Mouse (Mus musculus) kidney, postnatal 10 days (tissue): ENCODE measurements at regions not wholly inside any gene's neighbourhood (a gene's known extent, or its start where the extent isn't known, plus 50 kb on each side); places are given as distances from the start of the nearest gene placed in this dataset.
A peak's percentile ranks its signal among the peaks of the same experiment; 100 is the strongest.

Source experiments
- DNase-seq: peaks from one replicate; pipeline ENCODE4 v3.0.0; 2021; ENCODE audit warnings: mixed read lengths

- no peak for DNase-seq
These were observed 86.1 kb downstream of the Fam114a2 start for GRCm38 (mm10) chr11:57432299-57432698.

- DNase-seq: no peak
These were observed 86.5 kb downstream of the Fam114a2 start for GRCm38 (mm10) chr11:57431886-57432285.

DNA sequence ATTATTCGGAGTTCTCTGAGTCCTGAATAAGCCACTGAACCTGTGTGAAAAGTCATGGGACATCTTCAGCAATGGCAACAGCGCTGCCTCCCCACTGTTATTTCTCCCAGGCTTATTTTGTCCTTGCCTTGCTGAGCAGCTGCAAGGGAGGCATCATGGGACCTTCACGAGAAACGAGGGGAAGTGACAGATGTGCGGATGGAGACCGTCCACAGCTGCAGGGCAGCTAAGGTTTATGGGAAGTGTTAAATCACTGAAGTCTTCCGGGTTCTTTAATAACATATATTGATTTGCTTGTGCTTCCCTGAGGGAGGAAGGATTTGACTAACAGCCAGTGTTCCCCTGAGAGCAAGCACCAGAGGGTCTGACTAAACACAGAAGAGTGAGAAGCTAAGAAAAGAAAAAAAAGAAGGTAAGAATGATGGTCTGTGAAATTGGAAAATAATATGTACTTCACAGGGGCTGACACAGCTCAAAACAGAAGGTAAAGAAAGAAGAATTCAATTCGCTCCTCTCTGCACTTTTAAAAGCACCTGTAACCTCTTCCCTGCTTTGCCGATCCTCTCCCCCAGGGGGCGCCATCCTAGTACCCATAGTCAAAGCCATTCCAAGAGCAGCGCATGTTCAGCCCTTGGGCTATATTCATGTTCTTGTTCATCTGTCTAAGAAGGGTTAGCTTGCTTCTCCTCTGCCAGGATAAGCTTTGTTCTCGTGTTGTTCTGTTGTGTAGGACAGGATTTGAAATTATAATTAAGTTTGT lies 92.2 kb downstream of the Fam114a2 start:
- peak; percentile 64 for DNase-seq

GRCm38 (mm10) chr11:57419416-57419815 lies 99.0 kb downstream of the Fam114a2 start:
- DNase-seq: no peak

DNA sequence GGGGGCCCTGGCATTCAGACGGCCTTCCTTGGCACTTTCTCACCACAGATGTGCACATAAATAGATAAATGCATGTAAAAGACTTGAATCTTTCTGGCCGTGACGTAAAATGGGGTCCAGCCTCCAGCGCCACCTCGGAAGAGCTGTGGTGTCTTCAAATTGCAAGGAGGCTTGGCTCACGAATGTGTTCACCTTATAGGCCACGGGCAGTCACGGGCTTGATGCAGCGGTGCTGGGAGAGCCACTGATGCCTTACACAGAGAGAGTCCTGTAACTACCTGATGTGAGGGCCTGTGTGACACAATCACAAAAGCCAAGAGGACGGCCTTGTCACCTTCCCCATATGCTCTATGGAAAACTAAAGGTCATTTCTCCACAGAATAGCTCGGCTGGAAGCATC lies 102.4 kb downstream of the Fam114a2 start:
- no peak for DNase-seq

DNA sequence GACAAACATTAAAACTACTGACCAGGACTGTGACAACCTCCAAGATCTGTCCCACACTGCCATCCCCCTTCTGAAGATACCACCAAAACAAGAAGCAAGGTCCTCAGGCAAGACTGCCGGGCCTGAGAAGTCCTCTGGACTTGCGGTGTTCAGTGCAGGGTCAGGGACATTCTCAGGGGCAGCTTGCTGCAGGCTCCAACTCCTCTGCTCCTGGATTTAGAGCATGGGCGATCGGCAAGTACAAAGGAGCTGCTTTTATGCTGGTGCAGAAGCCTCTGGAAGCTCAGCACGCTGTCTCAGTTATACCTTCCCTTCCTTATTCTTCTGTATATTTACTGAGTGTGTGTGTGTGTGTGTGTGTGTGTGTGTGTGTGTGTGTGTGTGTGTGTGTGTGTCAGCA lies 103.2 kb downstream of the Fam114a2 start:
- no peak for DNase-seq

DNA sequence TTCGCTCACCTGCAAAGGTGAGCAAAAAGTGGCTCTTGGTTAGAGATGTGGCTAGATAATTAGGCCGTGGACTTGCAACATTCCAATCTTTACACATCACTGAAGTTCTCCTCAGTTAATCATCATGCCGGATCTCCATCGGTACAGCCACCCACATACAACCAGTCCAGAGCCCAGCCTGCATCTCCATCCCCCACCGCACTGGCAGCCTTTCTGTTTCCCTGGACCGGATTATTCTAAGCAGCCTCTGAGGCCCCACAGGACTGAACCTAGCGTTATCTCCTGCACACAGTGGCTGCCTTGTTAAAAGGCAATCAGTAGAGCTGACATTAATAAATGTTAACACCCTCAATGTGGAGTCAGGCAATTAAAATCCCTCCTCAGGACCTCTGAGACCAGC lies 103.7 kb downstream of the Fam114a2 start:
- no peak for DNase-seq

DNA sequence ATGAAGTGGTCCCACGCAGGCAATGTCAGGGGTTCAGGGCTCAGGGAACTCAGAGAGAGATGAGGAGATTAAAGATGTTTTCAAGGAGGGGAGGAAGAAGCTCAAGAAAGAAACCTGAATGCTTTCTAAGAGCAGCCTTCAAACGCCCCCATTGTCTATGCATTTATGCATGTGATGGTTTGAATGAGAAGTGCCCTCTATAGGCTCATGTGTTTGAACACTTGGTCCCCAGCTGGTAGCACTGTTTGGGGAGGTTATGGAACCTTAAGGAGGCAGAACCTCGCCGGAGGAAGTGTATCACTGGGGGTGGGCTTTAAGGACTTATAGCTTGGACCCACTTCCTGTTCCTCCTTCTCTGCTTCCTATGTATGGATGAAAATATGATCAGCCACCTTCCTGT lies 105.1 kb downstream of the Fam114a2 start:
- DNase-seq: no peak

DNA sequence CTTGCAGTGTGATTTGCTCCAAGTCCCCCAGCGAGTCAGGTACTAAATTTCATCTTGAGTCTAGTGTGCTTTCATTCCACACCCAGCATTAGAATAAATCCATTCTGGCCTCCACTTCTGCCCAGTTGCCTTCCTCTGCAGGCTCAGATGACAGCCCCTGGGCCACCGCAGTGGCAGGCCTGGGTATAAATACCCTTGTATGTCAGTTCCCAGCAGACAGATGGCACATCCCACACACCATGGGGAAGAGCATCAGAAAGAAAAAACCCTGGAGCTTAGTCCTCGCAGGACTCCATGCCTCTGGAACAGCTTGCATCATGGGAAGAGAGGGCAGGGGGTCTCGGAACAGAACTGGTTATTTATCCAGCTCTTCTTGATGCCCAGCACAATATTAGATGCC lies 105.7 kb downstream of the Fam114a2 start:
- DNase-seq: no peak

- no peak for DNase-seq
These were observed 114.2 kb downstream of the Fam114a2 start for GRCm38 (mm10) chr11:57404172-57404571.

GRCm38 (mm10) chr11:57401610-57402009 lies 116.8 kb downstream of the Fam114a2 start:
- no peak for DNase-seq

DNA sequence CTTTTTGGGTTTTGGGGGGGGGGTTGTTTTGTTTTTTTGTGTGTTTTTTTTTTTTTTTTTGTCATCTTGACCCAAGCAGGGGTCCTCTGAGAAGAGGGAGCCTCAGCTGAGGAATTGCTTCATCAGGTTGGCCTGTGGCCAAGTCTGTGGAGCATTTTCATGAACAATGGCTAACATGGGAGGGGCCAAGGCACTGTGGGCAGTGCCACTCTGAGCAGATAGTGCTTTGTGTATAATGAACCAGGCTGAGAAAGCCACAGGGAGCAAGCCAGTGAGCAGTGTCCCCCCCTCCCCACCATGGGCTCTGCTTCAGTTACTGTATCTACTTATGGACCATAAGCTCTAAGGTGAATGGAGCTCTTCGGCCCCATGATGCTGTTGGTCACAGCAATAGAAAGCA lies 119.1 kb downstream of the Fam114a2 start:
- DNase-seq: no peak

- DNase-seq: no peak
These were observed 122.0 kb downstream of the Fam114a2 start for GRCm38 (mm10) chr11:57396429-57396828.

DNA sequence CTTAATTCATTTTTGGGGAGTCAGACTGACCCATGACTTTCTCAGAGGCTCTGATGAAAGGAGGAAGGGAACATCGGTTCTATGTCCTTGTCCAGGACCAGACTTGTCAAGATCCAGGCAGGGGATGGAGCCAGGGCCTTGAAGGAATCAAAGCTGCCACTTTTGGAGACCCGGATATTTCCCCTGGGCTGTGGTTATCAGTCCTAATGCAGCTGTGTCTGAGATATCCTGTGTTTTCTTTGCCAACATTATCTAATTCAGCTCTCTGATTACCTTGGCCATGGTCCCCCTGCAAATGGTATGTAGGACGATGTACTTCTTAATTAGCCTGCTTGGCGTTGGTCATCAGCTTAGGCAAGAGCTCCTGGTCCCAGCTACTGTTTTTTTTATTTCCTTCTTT lies 127.6 kb downstream of the Fam114a2 start:
- no peak for DNase-seq
